Mouse (Mus musculus): Measurements from ENCODE around the gene Ccdc130.
A peak's percentile ranks its signal among the peaks of the same experiment; 100 is the strongest.

Gene Ccdc130

DNA sequence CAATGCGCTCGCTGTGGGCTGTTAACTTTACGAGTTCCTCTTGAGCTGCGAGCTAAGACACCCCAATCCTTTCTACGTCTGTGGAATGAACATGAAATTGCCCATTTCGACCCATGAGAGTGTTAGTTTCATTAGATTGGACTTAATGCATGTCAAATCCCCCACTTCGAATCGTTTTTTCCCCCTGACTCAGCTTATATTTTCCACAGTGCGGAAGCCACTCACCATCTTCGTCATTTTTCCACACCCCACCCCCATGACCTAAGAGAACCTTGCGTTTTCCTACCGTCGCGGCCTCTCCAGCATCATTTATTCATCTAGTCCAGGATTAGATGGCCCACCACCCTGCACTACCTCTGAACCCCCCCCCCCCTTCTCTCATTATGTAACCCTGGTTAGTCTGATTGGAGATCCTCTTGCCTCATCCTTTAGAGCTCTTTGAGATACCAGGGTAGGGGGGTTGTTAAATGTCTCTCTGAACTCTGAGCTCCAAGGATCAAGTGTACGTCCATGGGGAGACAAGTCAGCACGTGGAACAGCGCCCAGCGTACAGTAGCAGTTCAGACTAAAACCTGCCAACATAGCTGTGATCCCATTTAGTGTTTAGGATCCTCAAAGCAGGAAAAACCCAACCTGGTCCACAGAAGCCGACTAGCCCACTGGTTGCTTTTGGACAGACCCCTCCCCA, 32.5 kb downstream of the Ccdc130 start:
- DNase-seq (ENCODE audit: low spot score in 2 of 2), result no peak

DNA sequence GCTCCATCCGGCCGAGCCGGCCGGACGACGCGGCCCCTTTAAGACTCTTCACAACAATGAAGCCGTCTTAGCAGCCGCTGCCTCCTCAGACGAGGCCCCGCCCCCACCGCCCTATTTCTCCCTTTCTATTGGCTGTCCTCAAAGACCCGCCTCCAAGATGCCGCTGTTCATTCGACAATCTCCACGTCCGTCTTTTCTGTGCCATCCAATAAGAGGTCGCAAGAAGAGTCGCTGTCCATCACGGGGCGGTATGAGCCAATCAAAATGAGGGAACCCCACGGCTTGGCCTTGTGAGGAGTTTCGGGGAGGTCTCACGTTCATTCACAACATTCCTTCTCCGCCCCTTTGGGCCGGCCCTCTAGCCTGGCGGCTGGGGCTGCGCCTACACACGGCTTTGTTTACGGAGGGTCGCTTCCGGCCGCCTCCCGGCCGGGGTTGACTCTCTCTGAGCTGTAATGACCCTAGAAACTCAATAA, 33.1 kb downstream of the Ccdc130 start, which contains the start of gene Zswim4:
Gene Zswim4, minus strand, starts transcription at position 58 of the 476 bp plus-strand sequence.
- DNase-seq (ENCODE audit: low spot score in 2 of 2), result peak; percentile 98 to 100

DNA sequence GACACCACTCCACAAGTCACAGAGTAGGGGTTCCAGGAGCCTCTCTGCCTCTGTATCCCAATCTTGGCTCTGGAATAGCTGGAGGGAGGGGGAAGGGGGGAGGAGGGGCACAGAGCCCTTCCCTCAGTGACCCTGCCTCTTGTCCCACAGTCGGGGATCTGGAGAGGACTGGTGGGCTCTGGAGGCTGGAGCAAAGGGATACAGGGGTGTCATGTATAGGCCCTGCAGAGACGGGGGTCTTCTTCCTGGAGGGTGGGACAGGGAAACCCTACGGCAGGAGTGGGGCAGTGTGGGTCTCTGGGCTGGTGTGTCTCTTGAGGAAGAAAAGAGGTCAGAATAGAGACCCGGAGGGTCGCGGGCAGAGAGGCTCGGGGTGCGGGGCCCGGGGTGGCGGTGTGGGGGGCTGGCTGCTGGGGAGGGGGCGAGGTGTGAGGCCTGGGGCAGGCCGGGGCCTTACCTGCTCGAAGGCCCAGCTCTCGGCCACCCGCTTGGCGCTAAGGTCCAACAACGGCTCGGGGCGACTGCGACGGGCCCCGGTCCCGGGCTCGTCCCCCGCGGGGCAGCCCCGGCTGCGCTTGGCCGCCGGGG, 33.7 kb downstream of the Ccdc130 start:
- DNase-seq (ENCODE audit: low spot score in 2 of 2), result no peak

DNA sequence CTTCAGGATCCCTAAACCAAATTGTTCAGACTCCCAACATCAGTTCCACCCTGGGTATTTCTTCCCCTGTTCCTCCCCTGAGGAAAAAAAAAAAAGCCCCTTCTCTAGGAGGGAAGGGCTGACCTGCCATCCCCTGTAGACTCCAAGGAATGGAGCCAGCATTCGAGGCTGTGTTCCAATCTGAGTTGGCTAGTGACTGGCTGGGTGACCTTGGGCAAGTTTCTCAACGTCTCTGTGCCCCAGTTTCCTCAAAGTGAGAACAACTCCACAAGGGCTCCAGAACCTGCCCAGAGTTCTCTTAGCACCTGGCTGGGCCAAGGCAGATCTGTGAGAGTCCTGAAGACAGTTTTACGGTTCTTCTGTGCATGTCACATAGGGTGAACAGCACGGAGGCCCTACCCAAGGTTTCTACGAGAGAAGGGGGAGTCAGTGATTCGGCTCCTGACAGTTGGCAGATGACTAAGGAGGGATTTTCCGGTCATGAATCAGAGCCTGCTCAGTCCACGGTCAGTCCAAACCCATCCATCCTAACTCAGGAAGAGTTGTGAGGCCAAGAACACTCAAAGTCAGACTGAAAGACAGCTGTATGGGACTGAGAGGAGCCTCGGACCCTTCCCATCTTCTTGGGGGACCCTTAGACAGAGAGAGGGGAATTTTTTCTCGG, 34.3 kb downstream of the Ccdc130 start:
- DNase-seq (ENCODE audit: low spot score in 2 of 2), result no peak

DNA sequence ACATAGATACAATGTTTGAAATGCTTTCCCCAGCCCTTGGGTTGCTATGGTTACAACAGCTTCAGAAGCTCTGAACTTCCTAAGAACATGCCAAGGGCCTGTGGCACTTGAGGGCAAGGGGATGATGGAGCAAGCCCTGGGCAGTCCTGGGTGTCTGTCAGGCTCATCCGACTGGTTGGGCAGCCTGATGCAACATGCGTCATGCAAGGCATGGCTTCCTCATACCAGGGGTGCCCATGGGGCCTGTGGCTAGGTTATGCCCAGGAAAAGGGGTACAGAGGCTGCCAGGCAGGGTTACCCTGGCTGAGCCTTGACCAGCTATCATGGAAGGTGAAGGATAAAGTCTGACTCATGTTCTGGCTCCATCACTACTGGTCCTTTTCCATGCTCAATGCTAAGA, 37.1 kb downstream of the Ccdc130 start:
- DNase-seq (ENCODE audit: low spot score in 2 of 2), result no peak

DNA sequence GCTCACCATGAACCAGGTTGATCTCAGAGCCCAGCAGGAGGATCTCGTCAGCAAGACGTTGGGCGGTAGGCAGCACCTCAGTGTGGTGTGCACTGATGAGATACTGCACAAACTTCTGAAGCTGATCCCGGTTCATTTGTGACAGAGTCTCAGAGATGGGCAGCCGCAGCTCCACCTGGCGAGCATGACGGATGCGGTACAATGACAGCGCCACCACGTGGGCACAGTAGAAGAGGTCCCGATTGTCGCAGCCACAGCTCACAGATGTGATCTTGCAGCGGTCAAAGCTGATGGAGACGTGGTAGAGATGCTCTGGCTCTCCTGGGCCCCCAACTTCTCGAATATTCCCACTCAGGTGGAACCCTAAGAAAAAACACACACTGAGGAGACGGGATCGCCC, 39.4 kb downstream of the Ccdc130 start:
- no peak for DNase-seq (ENCODE audit: low spot score in 2 of 2)

DNA sequence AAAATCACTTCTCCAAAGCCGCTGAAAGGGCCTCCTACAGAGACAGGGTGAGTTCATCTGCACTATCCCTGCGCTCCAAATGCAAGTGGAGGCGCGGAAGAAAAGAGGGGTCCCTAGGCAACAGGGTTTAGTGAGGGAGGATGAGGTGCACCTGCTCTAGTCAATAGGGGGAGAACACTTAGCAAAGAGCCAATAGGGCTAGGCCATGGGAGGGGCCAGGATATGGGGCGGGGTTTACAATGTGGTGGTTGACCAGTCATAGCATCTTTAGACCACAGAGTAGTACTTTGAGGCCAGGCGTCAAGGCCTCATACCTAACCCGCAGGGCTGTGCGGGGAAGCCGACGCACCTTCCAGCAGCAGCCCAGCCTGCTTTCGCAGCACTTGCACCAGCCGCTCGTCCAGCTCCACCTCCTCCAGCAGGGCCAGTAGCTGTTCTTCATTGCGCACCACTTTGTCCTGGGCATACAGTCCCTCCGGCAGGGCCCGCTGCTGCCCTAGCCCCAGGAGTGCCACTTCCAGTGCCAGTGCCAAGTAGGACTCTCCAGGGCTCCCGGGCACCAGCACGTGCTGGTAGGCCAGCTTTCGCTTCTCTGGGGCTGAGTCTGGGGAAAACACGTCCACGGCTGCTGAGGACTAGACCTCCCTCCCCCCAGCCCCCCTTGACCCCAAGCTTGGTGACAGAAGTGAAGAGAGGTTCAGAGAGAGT, 46.7 kb downstream of the Ccdc130 start:
- no peak for DNase-seq (ENCODE audit: low spot score in 2 of 2)

DNA sequence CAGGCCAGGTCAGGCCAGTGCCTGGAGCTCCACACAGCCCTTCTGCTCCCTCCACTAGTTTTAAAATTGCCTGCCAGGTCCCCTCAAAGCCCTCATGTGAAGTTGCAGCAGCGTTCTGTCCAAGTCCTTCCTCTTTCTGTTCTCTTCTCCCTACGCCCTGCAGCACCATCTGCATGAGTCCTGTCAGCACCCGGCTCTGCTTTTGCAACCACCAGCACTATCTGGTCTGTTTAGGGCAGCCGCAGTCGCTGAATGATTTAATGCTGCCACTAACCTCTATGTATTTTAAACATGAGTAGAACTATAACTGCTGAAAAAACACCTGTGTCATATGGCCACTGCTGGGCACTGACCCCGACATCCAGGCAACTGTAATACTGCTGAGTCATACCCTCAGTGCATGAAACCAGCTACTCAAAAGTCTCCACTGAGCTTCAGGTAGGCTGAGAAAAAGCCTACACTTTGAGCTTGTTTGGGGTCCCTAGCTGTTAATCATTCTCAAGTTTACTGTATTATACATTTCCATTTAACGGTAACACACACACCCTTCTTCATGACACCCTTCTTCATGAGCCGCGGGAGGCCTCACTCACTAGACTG, 47.5 kb downstream of the Ccdc130 start:
- DNase-seq (ENCODE audit: low spot score in 2 of 2), result peak in 1 of 2 experiments; percentile 33

DNA sequence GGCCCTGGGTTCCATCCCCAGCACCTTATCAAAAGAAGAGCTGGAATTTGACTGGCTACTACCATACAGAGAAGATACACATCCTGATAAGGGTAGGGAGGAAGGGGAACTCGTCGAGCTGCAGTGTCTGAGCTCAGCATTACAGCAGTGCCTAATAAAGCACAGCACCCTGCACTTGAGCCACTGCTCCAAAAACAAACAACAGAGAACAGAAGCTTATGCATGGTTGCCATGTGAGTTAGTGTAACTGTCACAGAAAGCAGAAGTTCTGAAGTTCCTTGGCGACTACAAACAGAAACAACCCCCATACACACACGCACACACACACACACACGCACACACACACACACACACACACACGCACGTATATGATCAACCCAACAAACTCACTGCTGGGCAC, 50.1 kb downstream of the Ccdc130 start:
- no peak for DNase-seq (ENCODE audit: low spot score in 2 of 2)

DNA sequence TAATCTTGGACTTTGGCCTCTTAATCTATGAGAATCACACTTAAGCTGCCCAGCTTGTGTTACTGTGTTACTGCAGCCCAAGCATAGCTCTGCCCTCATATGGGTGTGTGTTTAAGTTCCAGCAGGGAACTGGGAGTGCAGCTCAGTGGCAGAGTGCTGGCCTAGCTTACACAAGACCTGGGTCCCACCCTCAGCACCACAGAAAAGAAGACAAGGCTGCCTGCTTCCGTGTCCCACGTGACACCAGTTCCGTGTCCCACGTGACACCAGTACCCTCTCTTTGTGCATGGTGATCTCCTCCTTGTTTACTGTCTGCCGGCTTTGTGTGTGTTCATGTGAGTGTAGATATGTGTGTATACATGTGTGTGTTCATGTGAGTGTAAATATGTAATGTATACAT, 52.0 kb downstream of the Ccdc130 start:
- no peak for DNase-seq (ENCODE audit: low spot score in 2 of 2)

DNA sequence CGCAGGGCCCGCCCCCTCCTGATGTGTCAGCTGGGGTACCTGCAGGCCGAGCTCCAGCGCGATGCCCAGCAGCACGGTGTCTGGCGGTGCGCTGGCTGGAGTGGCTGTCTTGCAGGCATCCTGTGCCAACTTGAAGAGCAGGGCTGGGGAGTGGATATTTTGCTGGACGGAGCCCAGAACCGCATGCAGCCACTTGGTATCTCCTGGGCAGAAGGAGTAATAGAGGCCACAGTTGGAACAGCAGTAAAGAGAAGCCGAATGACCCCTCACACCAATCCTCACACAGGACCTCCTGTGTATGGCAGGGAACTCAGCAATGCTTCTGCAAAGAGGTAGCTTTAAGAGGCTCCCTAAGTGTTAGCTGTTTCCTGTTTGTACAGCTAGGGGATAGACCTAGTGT, 53.0 kb downstream of the Ccdc130 start:
- DNase-seq (ENCODE audit: low spot score in 2 of 2), result no peak

DNA sequence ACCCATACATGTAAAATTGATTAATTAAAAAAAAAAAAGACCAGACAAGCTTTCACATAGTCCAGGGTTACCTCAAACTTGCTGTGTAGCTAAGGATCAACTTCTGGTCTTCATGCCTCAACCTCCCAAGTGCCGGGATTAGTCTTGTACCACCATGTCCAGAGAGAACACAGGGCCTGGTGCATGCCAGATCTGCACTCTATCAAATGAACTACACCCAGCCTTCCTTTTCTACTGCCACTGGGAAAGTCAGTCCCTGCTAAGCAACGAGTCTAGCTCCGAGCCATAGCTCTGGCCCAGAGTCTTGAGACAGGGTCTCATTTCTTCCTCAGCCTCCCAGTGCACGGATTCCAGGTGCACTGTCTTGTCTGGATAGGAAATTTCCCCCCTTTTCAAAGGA, 56.9 kb downstream of the Ccdc130 start:
- DNase-seq (ENCODE audit: low spot score in 2 of 2), result no peak

DNA sequence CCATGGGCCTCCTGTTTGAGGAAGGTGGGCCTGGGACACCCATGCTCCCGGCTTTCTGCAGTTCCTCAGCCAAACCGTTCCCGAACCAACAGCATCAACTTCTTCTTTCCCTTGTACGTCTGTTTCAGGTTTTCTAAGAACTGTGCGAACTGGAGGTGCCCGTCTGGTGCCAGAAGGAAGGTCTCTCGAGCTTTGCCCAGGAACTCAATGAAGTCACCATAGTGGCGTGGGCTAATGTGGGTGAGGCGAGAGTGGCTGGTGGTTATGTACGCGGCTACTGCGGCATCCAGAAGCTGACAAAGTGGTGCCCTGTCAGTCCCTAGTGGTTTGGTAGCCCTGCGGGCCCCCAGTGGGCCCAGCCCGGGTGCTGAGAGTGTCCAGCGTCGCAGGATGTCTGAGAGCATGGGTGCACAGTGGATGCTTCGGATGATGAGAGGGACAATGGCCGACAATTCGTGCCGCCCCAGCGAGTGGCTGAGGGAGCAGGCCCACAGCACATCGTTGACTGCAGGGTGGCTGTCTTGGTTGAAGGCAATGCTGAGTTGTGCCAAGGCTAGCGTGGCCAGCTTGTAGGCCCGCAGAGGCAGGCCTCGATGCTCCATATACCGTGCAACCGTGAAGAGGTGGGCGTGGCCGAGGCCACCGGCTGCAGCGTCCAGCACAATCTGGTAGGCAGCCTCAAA, 58.2 kb downstream of the Ccdc130 start:
- no peak for DNase-seq (ENCODE audit: low spot score in 2 of 2)

DNA sequence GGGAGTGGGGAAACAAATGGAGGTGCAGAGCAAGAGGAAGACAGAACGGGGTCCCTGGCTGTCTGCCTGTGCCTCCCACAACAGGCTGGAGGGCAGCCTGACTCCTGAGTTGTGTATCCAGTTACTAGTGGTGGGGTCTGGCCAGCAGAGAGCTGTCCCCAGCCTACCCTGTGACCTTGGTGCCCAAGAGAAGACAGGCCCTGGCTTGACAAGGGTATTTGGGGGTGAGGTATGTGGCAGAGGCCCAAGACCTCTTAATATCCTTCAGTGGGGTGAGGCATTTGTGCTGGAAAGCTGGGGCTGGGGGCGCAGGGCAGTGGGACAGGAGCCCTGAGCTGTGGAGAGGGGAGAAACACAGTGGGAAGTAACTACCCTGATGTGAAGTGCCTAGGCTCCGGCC, 59.0 kb downstream of the Ccdc130 start:
- no peak for DNase-seq (ENCODE audit: low spot score in 2 of 2)

DNA sequence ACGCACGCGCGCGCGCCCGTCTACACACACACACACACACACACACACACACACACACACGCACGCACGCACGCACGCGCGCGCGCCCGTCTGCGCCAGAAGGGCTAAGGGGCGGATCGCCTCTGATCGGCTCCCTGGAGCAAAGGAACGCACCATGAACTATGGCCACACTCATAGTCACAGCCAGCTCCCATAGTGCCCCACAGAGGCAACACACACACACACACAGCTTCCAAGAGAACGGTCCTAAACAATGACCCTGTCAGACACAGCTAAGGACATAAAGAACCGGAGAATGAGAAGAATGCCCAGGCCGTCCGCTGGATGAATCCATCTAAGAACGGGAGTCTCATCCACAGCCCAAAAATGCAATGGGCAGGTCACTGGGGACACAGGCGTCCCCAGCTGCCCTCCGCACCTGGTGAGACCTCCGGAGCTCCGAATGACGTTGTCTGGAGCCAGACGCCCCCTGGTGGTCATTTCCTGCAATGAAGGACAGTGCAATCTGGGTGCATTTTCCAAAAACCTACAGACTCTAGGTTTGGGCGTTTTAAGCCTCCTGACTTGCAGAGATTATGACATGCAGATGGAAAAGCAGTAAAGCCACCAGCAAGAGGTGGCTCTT, 59.9 kb downstream of the Ccdc130 start:
- peak in 1 of 2 experiments; percentile 82 for DNase-seq (ENCODE audit: low spot score in 2 of 2)

DNA sequence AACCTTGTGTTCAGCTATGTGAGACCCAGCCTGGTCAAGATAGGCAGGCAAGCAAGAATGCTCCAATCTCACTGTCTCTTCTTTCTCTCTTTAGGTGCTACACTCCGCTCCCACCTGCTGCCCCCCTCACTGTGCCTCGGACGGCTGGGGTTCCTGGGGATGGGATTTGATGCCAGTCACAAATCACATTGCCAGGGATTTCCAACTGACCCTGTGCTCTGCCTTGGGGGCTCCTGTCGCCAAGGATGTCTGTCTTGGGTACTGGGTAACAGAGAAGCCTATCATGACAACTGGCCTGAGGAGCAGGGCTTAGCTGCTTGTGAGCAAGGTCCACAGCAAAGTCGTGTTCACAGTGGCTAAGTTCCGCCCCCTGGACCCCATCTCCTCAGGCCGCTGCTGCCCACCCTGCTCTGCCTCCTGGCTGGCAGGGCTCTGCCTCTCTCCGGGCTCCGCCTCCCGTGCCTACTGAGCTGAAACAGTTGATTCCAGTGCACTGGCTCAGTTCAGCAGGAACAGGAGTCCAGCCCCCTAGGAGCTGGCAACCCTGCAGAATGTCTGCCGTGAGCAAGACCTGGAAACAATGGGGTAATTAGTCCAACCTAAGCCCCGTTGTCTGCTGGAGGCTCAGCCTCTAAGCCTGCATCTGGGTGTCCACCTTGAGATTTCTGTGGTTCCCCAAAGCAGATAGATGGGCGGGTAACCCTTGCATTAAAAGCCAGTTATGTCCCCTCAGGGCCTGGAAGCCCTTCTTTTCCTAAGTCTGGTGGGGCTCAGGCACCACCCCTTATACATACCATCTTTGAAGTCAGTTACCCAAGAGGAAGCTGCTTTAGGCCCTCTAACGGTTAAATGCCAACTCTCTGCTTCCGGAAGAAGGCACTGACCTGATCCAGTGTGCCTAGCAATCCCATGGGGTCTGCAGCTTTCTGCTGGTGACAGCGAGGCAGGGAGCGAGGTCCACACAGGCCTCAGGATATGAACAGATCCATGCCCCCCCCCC, 61.5 kb downstream of the Ccdc130 start:
- no peak for DNase-seq (ENCODE audit: low spot score in 2 of 2)

DNA sequence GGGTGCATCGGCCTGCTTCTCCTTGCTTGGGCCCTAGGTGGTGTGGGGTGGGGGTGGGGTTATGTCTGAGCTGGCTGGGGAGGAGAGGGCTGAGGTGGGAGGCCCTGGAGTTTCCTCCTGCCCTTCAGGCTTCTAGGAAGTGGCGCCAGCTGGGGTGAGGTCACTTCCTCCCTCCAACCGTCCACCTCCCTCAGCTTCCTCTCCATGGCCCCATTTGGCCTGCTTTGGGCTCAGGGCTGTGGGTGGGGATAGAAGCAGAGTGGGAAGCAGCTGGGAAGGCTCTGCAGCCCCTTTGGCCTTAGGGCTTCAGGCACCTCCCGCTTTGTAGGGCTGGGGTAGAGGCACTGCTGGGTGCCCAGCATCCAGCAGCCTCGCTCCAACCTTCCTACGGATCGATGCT, 62.4 kb downstream of the Ccdc130 start:
- no peak for DNase-seq (ENCODE audit: low spot score in 2 of 2)
